Mouse (Mus musculus) gonadal fat pad, adult 2 months (tissue): ENCODE measurements around the gene Avpr1b. TPM values are rescaled to one million over a fixed set of nuclear protein-coding genes. Genes with fewer than 3 reads are reported as not detected.
A peak's percentile ranks its signal among the peaks of the same experiment; 100 is the strongest.
"Not testable (repeated sequence)": the region's sequence is repeated elsewhere in the genome, so short reads cannot be mapped to it uniquely, and the experiment has no call there.

Experiments used
- DNase-seq: peaks from one replicate; pipeline ENCODE4 v3.0.0-alpha.2; 2012; ENCODE audit warnings: low read depth
- polyA plus RNA-seq: library from polyadenylated mRNA; depleted of rRNA; stranded (reverse); fragments of >200 nt; gene quantifications from 2 replicates; pipeline ENCODE4 v1.2.3, GENCODE M21; 2012; rRNA removed

The Avpr1b gene
- not detected in 2 replicates for polyA plus RNA-seq

GRCm38 (mm10) chr1:131598905-131599304 is at the start of gene Avpr1b:
TSS of gene Avpr1b (plus strand) at chr1:131599239.
- DNase-seq, result no peak

GRCm38 (mm10) chr1:131551956-131552355 is 47.1 kb upstream of the Avpr1b start:
- DNase-seq, result no peak

GRCm38 (mm10) chr1:131553428-131553827 is 45.6 kb upstream of the Avpr1b start:
- DNase-seq, result no peak

- DNase-seq, result no peak
Measured at GRCm38 (mm10) chr1:131555042-131555812, 43.8 kb upstream of the Avpr1b start.

GRCm38 (mm10) chr1:131560500-131560899 is 38.5 kb upstream of the Avpr1b start:
- DNase-seq, result no peak

- no peak for DNase-seq
Measured at GRCm38 (mm10) chr1:131562081-131562480, 37.0 kb upstream of the Avpr1b start.

GRCm38 (mm10) chr1:131566056-131566455 is 33.0 kb upstream of the Avpr1b start:
- DNase-seq, result not testable (repeated sequence)

- no peak for DNase-seq
Measured at GRCm38 (mm10) chr1:131569721-131570120, 29.3 kb upstream of the Avpr1b start.

- no peak for DNase-seq
Measured at GRCm38 (mm10) chr1:131570391-131570790, 28.6 kb upstream of the Avpr1b start.

- no peak for DNase-seq
Measured at GRCm38 (mm10) chr1:131573721-131574120, 25.3 kb upstream of the Avpr1b start.

GRCm38 (mm10) chr1:131578943-131579680 is 19.9 kb upstream of the Avpr1b start:
- DNase-seq, result no peak

- DNase-seq, result no peak
Measured at GRCm38 (mm10) chr1:131580389-131580788, 18.6 kb upstream of the Avpr1b start.

GRCm38 (mm10) chr1:131583598-131583997 is 15.4 kb upstream of the Avpr1b start:
- DNase-seq, result no peak

- DNase-seq, result no peak
Measured at GRCm38 (mm10) chr1:131586836-131587235, 12.2 kb upstream of the Avpr1b start.

GRCm38 (mm10) chr1:131600314-131600713 is 1.3 kb downstream of the Avpr1b start:
- DNase-seq, result no peak

- no peak for DNase-seq
Measured at GRCm38 (mm10) chr1:131606719-131607118, 7.7 kb downstream of the Avpr1b start.

GRCm38 (mm10) chr1:131612556-131613155 is 13.6 kb downstream of the Avpr1b start:
- no peak for DNase-seq

GRCm38 (mm10) chr1:131613361-131614133 is 14.5 kb downstream of the Avpr1b start:
- peak; percentile 50 for DNase-seq

- no peak for DNase-seq
Measured at GRCm38 (mm10) chr1:131614641-131615040, 15.6 kb downstream of the Avpr1b start.

GRCm38 (mm10) chr1:131616131-131616530 is 17.1 kb downstream of the Avpr1b start:
- no peak for DNase-seq

GRCm38 (mm10) chr1:131616546-131617220 is 17.6 kb downstream of the Avpr1b start:
- no peak for DNase-seq
